Mouse (Mus musculus) heart, postnatal 0 days (tissue): Measurements from ENCODE around the gene Xylt1. TPM values are rescaled to one million over a fixed set of nuclear protein-coding genes. Genes with fewer than 3 reads are reported as not detected.

Source experiments
- ATAC-seq: fragments of 200-750 bp; cut with Nextera tagmentation; 2 replicates; pipeline ENCODE4 v1.8.0; 2017; ENCODE audit warnings: low read depth, moderate number of reproducible peaks, moderate library complexity; ENCODE audit not compliant: insufficient read depth
- DNase-seq: peaks from one replicate; pipeline ENCODE4 v3.0.0-alpha.2; 2016; ENCODE audit warnings: low spot score
- H3K27ac ChIP-seq: fragments of 300-500 bp; sonication (generic); 2 replicates; pipeline ENCODE4 v1.5.1; 2014; ENCODE audit warnings: low read depth, mild to moderate bottlenecking
- H3K27me3 ChIP-seq: fragments of 300-500 bp; sonication (generic); 2 replicates; pipeline ENCODE4 v1.6.1; 2014; ENCODE audit warnings: low read length, mixed read lengths; ENCODE audit not compliant: control insufficient read depth, insufficient read depth
- H3K36me3 ChIP-seq: fragments of 300-500 bp; sonication (generic); replicated peaks from 2 replicates; pipeline ENCODE4 v1.6.1; 2014; ENCODE audit warnings: low read length, mixed read lengths; ENCODE audit not compliant: control insufficient read depth, insufficient read depth
- H3K4me1 ChIP-seq: fragments of 300-500 bp; sonication (generic); 2 replicates; pipeline ENCODE4 v1.6.1; 2014; ENCODE audit warnings: antibody characterized with exemption; ENCODE audit not compliant: control insufficient read depth, insufficient read depth
- H3K4me2 ChIP-seq: fragments of 300-500 bp; sonication (generic); 2 replicates; pipeline ENCODE4 v1.6.1; 2014; ENCODE audit warnings: low read depth, mild to moderate bottlenecking, low read length, moderate library complexity
- H3K4me3 ChIP-seq: fragments of 300-500 bp; sonication (generic); 2 replicates; pipeline ENCODE4 v1.5.1; 2014; ENCODE audit warnings: low read depth, low read length
- H3K9ac ChIP-seq: fragments of 300-500 bp; sonication (generic); replicated peaks from 2 replicates; pipeline ENCODE4 v1.6.1; 2014; ENCODE audit warnings: low read depth, low read length, mixed read lengths
- H3K9me3 ChIP-seq: fragments of 300-500 bp; sonication (generic); replicated peaks from 2 replicates; pipeline ENCODE4 v1.6.1; 2016; ENCODE audit warnings: low read length; ENCODE audit not compliant: control insufficient read depth
- CTCF ChIP-seq: IDR thresholded peaks from 2 replicates; pipeline ENCODE4 v1.5.1; 2016; ENCODE audit warnings: antibody characterized with exemption, control low read depth, low read depth
- EP300 ChIP-seq: IDR thresholded peaks from 2 replicates; pipeline ENCODE4 v1.6.1; 2016; ENCODE audit warnings: antibody characterized with exemption, low read depth
- WGBS: fragments of 180-500 bp; shearing (Covaris S2); extraction: QIAGEN DNeasy Blood & Tissue Kit; methylation state at CpG from one replicate; pipeline ENCODE4 v1.1.7; 2014; 5-methylcytosine and 5-hydroxymethylcytosine counted together
- polyA plus RNA-seq: library from polyadenylated mRNA; unstranded; fragments of >200 nt; fragmentation: Nextera tagmentation; extraction: Ambion mirVana; gene quantifications from 2 replicates; pipeline ENCODE4 v1.2.1, GENCODE M21; 2015
- total RNA-seq: library from RNA; depleted of rRNA; stranded (reverse); fragments of >200 nt; gene quantifications from 2 replicates; pipeline ENCODE4 v1.2.3, GENCODE M21; 2014; ENCODE audit warnings: low replicate concordance

Gene Xylt1
- total and polyA plus RNA-seq, 2 experiments from 2014 or later, result 0.36 to 8.9 TPM

DNA sequence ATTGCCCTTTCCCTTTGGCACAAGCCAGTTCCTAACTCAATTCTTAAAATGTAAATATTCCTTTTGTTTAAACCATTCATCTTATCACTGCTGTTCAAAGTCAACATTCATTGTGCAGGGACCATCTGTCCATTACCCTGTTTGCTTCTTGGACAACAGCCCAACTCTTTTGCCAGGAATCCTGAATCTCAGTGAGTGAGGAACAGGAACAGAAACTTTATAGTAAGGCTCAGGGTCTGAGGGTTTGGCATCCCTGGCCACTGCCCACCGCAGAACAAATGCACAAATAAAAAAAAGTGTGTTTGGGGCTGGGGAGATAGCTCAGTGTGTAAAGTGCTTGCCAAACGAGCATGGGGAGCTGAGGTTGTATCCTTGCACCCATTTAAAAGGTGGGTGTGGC, 71.5 kb downstream of the Xylt1 start:
- no peak for TF ChIP-seq EP300
- TF ChIP-seq CTCF, result no peak
- Histone ChIP-seq H3K27me3 (no peaks in the 10 kb centered on the region), H3K4me3 (no peak overlapping the region), H3K9me3 (no peaks in the 10 kb centered on the region), H3K36me3 (no peaks in the 10 kb centered on the region), H3K9ac (no peak overlapping the region), H3K4me2 (no peak overlapping the region), H3K27ac (no peak overlapping the region), H3K4me1 (0 out of 2 replicates have a peak, but pooled peaks cover 17% of the 10 kb centered on the region)
- 62% methylated on average over 2 of the region's 2 CpGs for WGBS
- DNase-seq (no peak), ATAC-seq (no peak)

DNA sequence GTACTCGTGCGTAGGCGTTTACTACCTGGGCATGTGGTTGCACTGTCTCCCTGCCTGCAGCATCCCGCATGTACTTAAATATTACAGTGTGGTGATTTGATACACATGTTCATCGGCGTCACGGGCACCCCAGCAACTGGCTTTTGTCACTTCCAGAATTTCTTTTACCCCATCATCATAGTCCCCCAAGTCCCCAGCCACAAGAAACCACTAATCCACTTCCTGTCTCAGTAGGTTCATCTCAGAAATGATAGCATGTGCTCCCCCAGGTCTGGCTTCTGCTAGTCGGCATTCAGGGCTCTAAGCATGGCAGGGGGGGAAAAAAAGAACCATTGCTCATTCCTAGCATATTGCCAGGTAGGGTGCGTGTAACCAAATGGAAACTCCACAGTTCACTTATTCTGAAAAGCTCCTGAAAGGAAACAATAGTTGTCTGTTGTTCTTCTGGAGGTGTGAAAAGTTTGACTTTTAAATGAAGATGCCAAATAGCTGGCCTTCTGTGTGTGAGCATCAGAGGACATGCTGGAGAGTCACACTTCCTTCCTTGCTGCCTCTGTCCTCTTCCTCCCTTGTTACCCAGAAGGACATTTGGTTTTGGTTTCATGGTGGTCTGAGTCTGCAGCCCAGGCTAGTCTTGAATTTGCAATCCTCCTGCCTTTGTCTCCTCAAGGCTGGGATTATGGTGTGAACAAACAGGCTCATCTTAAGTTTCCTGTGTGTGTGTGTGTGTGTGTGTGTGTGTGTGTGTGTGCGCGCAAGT, 74.2 kb downstream of the Xylt1 start:
- DNase-seq (no peak), ATAC-seq (no peak)
- WGBS, result 87% methylated on average over 11 of the region's 11 CpGs
- H3K4me3 ChIP-seq, result no peak overlapping the region
- no peaks in the 10 kb centered on the region for H3K9me3 ChIP-seq
- no peaks in the 10 kb centered on the region for H3K36me3 ChIP-seq
- no peak overlapping the region for H3K9ac ChIP-seq
- H3K27ac ChIP-seq, result no peak overlapping the region
- H3K4me2 ChIP-seq, result no peak overlapping the region
- H3K4me1 ChIP-seq, result 0 out of 2 replicates have a peak, but pooled peaks cover 13% of the 10 kb centered on the region
- TF ChIP-seq CTCF, result no peak
- no peak for TF ChIP-seq EP300
- H3K27me3 ChIP-seq, result no peaks in the 10 kb centered on the region

DNA sequence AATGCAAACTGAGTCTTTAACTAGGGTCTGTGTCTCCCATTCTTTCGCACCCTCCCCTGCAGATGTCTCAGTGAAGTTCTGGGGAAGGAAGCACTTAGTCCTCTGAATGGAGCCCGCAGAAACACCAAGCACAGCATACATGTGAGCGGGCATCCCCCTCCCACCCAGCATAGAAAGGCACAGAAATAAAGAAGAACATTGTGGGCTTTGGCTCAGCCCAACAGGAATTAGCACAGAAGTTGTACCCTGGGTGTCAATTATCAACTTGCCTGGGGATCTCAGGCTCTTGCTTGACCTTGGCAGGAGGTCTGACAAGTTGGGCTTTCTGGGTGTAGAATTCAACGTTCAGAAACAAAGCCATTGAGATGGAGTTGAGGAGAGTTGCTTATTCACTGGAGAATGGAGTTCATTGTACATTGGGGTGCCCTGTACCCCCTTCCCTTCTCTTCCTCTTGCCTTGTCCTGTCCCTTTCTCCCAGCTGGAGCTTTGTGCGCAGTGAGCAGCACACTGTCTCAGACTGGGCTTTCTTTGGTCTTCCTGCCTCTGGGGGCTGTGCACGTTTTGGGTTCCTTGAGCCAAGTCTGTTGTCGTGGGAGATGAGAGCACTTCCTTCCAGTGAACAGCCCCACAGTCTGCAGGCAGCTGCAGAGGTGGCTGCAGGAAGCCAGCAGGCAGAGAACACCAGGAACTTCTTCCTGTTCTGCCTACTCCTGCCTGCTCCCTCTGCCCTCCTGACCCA, 81.6 kb downstream of the Xylt1 start:
- Histone ChIP-seq H3K9me3 (no peaks in the 10 kb centered on the region), H3K4me1 (peaks cover 9% of the 10 kb centered on the region), H3K36me3 (no peaks in the 10 kb centered on the region), H3K4me3 (no peak overlapping the region), H3K27ac (peak overlapping the region; percentile 28; the same call in 1 of the 2 replicates), H3K27me3 (no peaks in the 10 kb centered on the region), H3K9ac (no peak overlapping the region), H3K4me2 (no peak overlapping the region)
- ATAC-seq (peak; percentile 71), DNase-seq (peak; percentile 27)
- WGBS, result 47% methylated on average over 7 of the region's 7 CpGs
- TF ChIP-seq CTCF, result no peak

DNA sequence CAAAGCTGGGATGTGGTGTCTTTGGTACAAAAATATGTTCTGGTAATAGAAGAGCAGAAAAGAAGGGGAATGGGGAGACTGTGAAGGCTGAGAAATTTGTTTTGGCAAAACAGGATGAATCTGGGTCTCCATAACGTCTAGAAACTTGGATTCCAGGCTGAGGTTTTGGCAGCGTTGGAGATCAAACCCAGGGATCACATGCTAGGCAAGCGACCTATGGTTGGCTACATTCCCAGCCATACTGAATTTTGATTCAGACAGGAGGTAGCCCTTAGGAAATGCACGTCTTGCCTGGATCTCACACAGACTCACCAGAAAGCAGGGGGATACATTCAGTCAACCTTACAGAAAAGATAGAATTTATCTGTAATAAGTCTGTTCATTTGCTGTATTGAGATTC, 84.2 kb downstream of the Xylt1 start:
- no peaks in the 10 kb centered on the region for H3K9me3 ChIP-seq
- WGBS, result 38% methylated on average over 4 of the region's 4 CpGs
- TF ChIP-seq EP300, result no peak
- no peak for TF ChIP-seq CTCF
- no peak for ATAC-seq
- no peak overlapping the region for H3K4me2 ChIP-seq
- no peaks in the 10 kb centered on the region for H3K27me3 ChIP-seq
- no peaks in the 10 kb centered on the region for H3K36me3 ChIP-seq
- peaks cover 9% of the 10 kb centered on the region for H3K4me1 ChIP-seq
- no peak overlapping the region for H3K27ac ChIP-seq
- no peak for DNase-seq
- no peak overlapping the region for H3K4me3 ChIP-seq
- H3K9ac ChIP-seq, result no peak overlapping the region

DNA sequence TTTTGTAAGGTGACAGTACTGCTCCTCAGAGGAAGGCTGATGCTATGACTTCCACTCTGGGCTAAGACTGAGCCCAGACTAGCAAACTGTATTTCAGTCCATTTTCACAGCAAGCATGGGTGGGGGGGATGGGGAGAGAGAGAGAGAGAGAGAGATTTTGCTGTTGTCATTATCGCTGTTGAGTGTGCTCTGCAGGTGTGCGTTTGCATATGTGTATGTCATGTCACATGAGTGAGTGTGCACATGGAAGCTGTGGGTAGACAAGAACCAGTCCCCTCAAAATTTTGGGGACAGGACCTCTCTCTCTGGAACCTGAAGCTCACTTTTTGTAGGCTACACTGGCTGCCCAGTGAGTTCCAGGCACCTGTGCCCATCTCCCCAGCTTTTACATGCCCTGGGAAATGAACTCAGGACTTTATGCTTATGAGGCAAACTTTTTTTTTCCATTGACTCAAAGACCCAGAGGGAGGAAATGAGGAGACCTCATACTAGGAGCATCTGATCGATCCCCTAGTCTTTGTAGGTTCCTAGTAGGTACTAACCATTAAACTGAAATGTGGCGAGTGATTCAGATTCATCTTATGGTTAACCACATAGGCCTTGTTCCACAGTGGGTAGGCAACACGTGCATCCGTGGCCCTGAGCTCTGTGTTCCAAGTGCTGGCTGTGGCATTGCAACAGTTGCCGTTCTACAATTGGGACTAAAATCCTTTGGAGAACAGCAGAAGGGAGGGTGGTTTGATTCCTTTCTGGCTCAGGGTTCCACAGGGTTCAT, 85.4 kb downstream of the Xylt1 start:
- Histone ChIP-seq H3K9ac (no peak overlapping the region), H3K4me3 (no peak overlapping the region), H3K27me3 (no peaks in the 10 kb centered on the region), H3K4me1 (peaks cover 9% of the 10 kb centered on the region), H3K36me3 (no peaks in the 10 kb centered on the region), H3K27ac (no peak overlapping the region), H3K4me2 (no peak overlapping the region), H3K9me3 (no peaks in the 10 kb centered on the region)
- no peak for ATAC-seq
- TF ChIP-seq CTCF (no peak), EP300 (no peak)
- DNase-seq, result no peak
- 84% methylated on average over 7 of the region's 7 CpGs for WGBS
